Mouse (Mus musculus) erythroblast, adult 5-6 weeks (primary cell): ENCODE data around the gene Slc39a7. TPM values are rescaled to one million over a fixed set of nuclear protein-coding genes. Genes with fewer than 3 reads are reported as not detected.
"Not testable (repeated sequence)": the region's sequence is repeated elsewhere in the genome, so short reads cannot be mapped to it uniquely, and the experiment has no call there.

Experiments
- ATAC-seq: replicated peaks from 2 replicates; pipeline ENCODE4 v1.8.0; 2016; ENCODE audit warnings: moderate number of reproducible peaks, mild to moderate bottlenecking, moderate TSS enrichment, inconsistent platforms; ENCODE audit not compliant: poor library complexity, low FRiP score, severe bottlenecking
- total RNA-seq, 2 experiments: library from RNA; stranded (forward) in 1 of 2; stranded (reverse) in 1 of 2; fragments of 150-400 nt in 1 of 2; fragments of 200-764, 138-1000 nt in 1 of 2; gene quantifications; 2 replicates each; pipeline versions ENCODE4 v1.2.3 to v1.2.4; 2015 to 2017; ENCODE audit warnings: low replicate concordance in 2 of 2

The Slc39a7 gene
- total RNA-seq, 2 experiments from 2014 or later = 11.5 TPM; not detected in 1

DNA sequence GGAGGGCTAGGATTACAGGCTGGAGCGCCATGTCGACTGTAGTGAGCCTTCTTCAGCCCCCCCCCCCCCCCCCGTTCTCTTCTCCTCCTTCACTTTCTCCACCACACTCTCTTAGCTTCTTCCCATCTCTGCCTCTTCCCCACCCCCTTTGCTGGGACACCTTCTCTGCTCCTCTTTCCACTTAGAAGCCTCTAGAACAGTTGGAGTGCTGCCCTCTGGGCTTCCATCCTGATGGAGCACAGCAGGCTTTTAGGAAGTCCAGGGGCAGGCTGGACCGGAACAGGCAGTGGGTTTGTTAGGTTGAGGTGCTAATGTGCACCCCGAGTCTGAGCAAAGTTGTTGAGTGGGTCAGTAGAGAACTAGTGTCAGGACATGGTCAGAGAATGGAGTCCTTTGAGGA lies 21.3 kb downstream of the Slc39a7 start:
- ATAC-seq = no peak

DNA sequence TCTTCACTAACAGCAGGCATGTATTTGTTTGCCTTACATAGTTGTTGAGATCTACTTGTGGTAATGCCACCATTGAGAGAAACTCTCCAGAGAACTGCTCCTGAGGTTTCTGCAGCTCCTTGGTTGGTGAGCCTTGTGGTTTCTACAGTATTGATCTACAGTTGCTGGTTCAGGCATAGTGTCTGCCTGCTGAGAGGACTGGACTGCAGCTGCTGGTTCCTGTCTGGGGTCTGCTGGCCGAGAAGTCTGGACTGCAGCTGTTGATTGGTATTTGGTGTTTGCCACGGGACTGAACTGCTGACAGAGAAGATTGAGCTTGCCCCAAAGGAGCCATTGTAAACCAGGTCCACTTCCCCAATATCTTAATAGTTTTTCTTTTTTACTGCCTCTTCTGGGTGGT lies 24.9 kb downstream of the Slc39a7 start:
- ATAC-seq = no peak

DNA sequence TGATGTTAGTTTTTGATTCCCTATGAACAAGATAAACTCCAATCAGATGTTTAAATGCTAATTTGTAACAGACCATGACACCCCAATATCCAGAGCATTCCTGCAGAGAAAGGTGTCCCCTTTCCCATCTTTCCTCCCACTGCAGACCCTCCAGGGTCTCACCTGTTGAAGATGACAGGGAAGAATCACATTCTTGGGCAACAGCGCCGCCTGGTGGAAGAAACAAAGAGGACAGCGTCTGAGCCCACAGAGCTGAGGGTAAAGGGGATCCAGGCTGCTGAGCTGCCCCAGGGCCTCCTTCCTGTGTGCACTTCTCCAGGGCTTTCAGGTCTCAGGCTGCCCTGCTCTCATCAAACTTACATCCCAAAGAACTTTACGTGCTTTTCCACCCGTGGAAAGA lies 28.1 kb downstream of the Slc39a7 start:
- no peak for ATAC-seq

DNA sequence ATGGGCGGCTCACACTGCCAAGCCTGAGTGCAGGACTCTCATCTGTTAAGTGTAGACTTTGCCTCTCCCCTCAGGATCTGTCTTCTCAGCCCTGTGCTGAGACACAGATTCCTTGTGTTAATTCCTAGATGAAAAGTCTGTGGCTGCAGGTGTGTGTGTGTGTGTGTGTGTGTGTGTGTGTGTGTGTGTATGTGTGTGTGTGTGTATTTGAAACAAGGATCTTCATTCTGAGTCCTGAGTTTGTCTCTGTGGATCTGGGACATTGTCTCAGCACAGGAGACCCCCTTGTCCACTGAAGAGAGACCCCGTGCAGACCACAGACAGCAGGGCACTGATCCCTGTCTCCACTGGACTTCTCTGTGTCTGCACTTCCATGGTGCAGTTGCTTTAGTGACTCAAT lies 30.7 kb downstream of the Slc39a7 start:
- ATAC-seq = not testable (repeated sequence)

DNA sequence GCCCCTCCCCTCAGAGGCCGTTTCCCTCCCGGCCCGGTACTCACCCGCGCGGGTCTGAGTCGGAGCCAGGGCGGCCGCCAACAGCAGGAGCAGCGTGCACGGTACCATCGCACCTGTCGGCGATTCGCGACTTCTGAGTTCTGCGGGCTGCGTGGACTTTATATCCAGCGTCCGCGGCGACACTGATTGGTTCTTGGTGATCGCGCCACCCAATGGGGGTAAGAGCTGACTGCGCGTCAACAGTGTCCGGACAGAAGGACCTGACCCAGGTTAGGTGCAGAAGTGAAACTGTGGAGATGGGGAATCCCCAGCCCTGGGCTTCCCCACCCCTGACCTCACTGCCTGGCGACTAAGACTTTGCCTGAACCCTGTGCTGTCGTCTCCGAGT lies 31.3 kb downstream of the Slc39a7 start, which contains the start of gene H2-K1:
Gene H2-K1, minus strand, starts transcription at position 198 of the 388 bp plus-strand sequence.
- ATAC-seq = peak; percentile 93

DNA sequence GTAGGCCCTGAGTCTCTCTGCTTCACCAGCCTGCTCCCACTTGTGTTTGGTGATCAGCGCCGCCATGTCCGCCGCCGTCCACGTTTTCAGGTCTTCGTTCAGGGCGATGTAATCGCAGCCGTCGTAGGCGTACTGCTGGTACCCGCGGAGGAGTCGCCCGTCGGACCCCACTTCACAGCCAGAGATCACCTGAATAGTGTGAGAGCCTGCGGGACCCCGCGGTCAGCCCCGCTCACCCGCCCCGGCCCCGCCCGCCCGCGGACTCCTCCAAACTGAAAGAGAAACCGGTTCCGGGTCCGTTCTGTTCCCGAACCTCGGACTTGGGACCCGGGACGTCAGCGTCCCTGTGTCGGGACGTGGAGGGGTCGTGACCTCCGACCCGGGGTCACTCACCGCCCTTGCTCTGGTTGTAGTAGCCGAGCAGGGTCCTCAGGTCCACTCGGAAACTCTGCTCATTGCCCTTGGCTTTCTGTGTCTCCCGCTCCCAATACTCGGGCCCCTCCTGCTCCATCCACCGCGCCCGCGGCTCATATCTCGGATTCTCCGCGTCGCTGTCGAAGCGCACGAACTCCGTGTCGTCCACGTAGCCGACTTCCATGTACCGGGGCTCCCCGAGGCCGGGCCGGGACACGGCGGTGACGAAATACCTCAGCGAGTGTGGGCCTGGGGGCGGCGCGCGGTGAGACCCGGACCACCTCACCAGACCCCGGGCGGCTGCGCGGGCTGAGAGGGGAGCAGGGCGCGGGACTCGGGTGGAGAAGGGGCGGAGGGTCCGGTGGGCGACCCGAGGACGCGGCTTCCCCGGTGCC lies 31.9 kb downstream of the Slc39a7 start:
- ATAC-seq = 0 out of 2 replicates have a peak, but pooled peaks have one; percentile 42

DNA sequence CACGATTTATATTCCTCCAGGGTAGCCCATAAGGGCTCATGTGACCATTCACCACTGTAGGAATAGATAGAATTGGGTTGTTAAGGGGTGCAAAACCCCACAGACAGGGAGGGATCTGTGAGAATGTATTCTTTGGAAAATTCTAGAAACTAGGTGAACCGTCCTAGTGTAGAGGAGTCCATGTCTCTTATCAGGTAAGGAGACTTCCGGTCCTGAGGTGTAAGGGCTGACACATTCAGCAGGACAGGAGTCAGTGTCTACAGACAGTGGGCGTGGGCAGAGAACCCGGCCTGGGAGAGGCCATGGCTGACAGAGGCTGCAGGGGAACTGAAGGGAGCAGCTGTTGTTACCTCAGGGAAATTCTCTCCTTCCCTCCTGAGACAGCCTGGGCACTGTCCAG lies 32.8 kb downstream of the Slc39a7 start:
- not testable (repeated sequence) for ATAC-seq

DNA sequence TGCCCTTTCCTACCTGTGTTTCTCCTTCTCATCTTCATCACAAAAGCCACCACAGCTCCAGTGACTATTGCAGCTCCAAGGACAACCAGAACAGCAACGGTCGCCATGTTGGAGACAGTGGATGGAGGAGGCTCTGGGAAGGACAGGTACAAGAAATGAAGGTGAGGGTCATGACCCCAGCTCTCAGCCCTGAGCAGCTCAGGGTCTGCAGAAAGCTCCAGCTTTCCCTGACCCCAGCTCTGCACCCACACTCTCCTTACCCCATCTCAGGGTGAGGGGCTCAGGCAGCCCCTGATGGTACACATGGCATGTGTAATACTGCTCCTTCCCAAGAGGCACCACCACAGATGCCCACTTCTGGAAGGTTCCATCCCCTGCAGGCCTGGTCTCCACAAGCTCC lies 34.5 kb downstream of the Slc39a7 start:
- ATAC-seq = not testable (repeated sequence)

DNA sequence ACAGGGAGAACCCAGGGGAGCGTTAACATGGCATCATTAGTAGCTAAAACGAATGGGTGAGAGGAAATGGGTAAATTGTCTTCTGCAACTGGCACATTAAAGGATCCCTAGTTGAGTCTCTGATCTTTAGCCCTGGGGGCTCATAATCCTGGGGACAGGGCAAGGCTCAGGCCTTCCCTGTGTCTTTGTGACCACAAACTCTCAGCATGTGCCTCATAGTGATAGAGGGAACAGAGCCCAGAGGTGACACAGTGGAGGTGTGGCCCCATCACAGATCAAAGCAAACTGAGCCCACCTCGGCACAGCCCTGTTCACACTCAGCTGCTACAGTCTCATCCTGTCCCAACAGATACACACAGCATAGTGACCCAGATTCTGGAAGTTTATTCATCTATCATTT lies 35.8 kb downstream of the Slc39a7 start:
- no peak for ATAC-seq

DNA sequence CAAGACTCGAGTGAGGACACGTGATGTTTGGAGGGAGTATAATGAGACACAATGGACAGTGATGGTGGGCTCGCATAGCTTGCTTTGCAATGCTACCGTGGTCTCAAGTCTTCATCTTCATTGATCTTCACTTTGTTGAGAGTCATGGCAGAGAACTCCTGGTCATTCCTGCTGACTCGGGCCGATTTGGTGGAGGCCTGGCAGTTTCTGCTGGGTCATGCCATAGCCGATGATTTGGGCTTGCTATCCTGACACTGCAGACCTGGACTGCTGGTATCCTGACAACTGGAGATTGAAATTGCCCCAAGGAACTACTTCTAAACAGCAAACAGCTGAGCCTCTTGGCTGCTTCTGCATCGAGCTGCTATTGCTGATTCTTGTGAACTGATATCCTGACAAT lies 36.5 kb downstream of the Slc39a7 start:
- ATAC-seq = no peak

DNA sequence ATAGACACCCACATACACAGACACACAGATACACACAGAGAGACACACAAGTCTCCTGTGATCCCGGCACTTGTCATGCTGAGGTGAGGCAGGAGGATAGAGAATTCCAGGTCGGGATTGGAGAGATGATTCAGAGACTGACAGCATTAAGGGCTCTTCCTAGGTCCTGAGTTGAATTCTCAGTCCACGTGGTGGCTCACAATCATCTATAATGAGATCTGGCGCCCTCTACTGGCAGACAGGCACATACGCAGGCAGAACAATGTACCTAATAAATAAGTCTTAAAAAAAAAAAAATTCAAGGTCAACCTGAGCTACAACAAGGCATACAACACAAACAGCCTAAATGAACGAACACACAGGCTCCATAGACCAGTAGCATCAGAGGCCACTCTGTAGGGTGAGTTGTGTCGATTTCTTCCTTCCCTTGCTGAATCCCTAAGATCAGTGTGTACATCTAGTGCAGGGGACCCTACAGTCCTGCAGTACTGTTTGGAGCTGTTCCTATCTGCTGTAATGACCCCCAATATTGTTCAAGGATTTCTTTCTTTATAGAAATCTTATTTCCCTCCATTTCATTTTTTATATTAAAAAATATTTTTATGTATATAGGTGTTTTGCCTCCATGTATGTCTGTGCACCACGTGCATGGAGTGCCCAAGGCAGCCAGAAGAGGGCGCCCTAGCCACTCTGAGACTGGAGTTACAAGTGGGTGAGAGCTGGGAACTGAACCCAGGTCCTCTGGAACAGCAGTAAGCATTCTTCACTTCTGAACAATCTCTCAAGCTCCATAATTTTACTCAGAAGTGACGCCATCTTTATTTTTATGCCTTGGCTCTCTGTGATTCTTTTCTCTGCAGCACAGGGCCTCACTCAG lies 39.5 kb downstream of the Slc39a7 start:
- ATAC-seq = peak; percentile 83

DNA sequence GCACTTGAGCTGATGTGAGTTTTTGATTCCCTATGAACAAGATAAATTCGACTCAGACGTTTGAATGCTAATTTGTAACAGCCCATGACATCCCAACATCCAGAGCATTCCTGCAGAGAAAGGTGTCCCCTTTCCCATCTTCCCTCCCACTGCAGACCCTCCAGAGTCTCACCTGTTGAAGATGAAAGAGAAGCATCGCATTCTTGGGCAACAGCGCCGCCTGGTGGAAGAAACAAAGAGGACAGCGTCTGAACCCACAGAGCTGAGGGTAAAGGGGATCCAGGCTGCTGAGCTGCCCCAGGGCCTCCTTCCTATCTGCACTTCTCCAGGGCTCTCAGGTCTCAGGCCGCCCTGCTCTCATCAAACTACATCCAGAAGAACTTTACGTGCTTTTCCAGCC lies 49.3 kb downstream of the Slc39a7 start:
- not testable (repeated sequence) for ATAC-seq

DNA sequence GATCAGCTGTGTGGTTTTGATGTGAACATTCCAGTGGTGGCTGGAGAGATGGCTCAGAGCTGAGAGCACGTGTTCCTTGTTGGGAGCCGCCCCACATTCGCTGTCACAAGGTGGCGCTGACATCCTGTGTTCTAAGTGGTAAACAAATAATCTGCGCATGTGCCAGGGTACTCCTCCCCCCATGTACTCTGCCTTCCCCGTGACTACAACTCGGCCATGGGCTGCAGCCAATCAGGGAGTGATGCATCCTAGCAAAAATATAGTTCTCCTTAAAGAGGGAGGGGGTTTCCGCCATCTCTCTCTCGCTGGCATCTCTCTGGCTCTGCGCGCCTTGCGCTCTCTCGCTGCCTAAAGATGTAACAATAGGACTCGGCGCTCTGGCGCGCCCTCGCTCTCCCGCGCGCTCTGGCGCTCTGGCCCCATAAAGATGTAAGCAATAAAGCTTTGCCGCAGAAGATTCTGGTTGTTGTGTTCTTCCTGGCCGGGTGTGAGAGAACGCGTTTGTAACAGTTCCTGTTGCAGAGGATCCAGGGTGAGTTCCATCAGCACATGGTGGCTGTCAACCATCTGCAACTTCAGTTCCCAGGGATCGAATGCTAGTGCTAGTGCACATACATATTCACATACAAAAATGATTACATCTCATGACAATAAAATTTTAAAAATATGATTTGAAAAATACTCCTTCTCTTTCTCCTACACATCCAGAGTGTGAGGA lies 50.1 kb downstream of the Slc39a7 start:
- peak; percentile 84 for ATAC-seq

DNA sequence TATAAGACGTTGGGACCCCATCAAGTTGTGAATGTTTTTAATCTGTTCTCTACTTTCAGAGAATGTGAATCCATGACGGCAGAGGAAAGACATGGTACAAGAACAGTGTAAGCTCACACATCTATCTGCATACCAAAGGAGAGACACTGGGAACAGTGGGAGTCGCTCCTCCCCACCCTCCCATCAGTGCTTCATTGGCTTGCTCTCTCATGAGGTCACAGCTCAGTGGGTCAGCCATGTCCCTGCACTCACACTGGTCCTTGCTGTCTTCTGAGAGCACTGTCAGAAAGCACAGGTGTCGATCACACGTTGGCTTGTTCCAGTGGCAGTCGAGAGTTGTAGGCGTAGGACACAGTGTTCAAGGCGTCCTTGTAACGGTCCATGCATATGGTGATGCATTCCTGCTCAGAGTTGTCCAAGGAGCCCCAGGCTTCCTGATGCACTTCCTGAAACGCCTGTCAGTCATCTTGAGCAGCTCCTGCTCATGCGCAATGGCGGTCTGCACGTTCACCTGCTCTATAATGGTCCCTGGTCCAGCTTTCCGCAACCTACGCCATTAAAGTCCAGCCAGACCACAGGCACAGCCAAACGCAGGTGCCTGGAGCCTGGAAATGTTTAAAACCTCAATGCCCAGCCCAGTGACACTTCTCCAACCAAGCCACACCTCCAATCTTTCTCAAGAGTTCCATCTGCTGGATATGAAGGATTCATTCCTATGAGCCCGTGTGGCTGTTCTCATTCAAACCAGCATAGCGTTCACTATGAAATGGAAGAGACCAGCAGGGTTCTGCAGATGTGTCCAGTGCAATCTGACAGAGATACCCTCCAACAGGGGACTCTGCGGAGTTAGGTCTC lies 51.1 kb downstream of the Slc39a7 start:
- no peak for ATAC-seq

DNA sequence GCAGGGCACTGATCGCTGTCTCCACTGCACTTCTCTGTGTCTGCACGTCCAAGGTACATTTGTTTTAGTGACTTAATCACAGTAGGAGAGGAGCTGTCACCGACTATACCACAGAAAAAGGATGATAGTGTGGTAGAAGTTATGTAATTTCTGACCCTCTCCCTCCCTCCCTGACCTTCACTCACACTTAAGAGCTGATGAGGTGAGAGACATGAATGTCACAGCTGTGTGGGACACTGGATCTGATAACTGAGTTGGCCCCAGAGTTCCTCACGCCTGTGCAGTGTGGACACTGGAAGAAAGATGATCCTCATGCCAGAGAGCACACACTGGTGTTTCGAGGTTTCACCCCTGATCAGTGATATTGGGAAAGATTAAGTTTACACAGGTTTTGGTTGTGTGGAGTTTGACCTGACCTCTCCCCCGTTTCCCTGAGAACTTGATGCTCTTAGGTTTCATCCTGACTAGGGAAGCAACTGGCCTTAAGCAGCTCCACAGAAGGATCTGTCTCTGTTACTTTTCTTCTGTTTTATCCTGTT lies 51.9 kb downstream of the Slc39a7 start:
- no peak for ATAC-seq

DNA sequence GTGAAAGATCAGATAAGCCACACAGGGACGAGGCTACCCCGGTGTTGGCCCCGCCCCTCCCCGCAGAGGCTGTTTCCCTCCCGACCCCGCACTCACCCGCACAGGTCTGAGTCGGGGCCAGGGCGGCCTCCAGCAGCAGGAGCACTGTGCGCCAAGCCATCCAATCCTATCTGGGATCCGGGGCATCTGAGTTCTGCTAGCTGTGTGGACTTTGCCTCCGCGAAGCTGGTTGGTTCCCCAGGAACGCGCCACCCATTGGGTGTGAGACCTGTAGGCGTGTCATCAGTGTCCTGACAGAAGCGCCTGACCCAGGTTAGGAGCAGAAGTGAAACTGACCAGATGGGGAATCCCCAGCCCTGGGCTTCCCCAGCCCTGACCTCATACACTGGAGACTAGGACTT lies 52.9 kb downstream of the Slc39a7 start:
- peak; percentile 75 for ATAC-seq
